Mouse (Mus musculus): ENCODE results near the gene Wnk1.

GRCm38 (mm10) chr6:120062934-120063333 is 24.5 kb upstream of the Wnk1 start:
- TF ChIP-seq CTCF (IDR thresholded peaks at IDR 0.05; ENCODE audit: low read depth, low read length) (no peak), GATA1 (IDR thresholded peaks at IDR 0.05; ENCODE audit: borderline replicate concordance, low read length) (no peak)

Measured in G1E (cell line).